Mouse (Mus musculus): ENCODE measurements at regions not wholly inside any gene's neighbourhood (a gene's known extent, or its start where the extent isn't known, plus 50 kb on each side); places are given as distances from the start of the nearest gene placed in this dataset.

- in situ Hi-C loops (cut with MboI, MseI) = no loop called here
Measured at GRCm38 (mm10) chr9:115775112-115775511, 134.1 kb upstream of the Gadl1 start.

- in situ Hi-C loops (cut with MboI, MseI) = no loop called here
Measured at GRCm38 (mm10) chr9:115775858-115776257, 133.4 kb upstream of the Gadl1 start.

GRCm38 (mm10) chr9:115777097-115777864 lies 132.0 kb upstream of the Gadl1 start:
- in situ Hi-C loops (cut with MboI, MseI) = no loop called here

GRCm38 (mm10) chr9:115778862-115779261 lies 130.4 kb upstream of the Gadl1 start:
- in situ Hi-C loops (cut with MboI, MseI) = no loop called here

- in situ Hi-C loops (cut with MboI, MseI) = no loop called here
Measured at GRCm38 (mm10) chr9:115799330-115799729, 109.9 kb upstream of the Gadl1 start.

- in situ Hi-C loops (cut with MboI, MseI) = no loop called here
Measured at GRCm38 (mm10) chr9:115800624-115801023, 108.6 kb upstream of the Gadl1 start.

- in situ Hi-C loops (cut with MboI, MseI) = no loop called here
Measured at GRCm38 (mm10) chr9:115803071-115803470, 106.2 kb upstream of the Gadl1 start.

- in situ Hi-C loops (cut with MboI, MseI) = no loop called here
Measured at GRCm38 (mm10) chr9:115805224-115805623, 104.0 kb upstream of the Gadl1 start.

GRCm38 (mm10) chr9:115806018-115806702 lies 103.1 kb upstream of the Gadl1 start:
- in situ Hi-C loops (cut with MboI, MseI) = no loop called here

GRCm38 (mm10) chr9:115840186-115840585 lies 69.1 kb upstream of the Gadl1 start:
- in situ Hi-C loops (cut with MboI, MseI) = no loop called here

GRCm38 (mm10) chr9:115840791-115841190 lies 68.5 kb upstream of the Gadl1 start:
- in situ Hi-C loops (cut with MboI, MseI) = no loop called here

- in situ Hi-C loops (cut with MboI, MseI) = no loop called here
Measured at GRCm38 (mm10) chr9:115841684-115842083, 67.6 kb upstream of the Gadl1 start.

GRCm38 (mm10) chr9:115844340-115844739 lies 64.9 kb upstream of the Gadl1 start:
- in situ Hi-C loops (cut with MboI, MseI) = no loop called here

GRCm38 (mm10) chr9:115845091-115845490 lies 64.2 kb upstream of the Gadl1 start:
- in situ Hi-C loops (cut with MboI, MseI) = no loop called here

GRCm38 (mm10) chr9:115847289-115848074 lies 61.8 kb upstream of the Gadl1 start:
- in situ Hi-C loops (cut with MboI, MseI) = no loop called here

GRCm38 (mm10) chr9:115853210-115853842 lies 55.9 kb upstream of the Gadl1 start:
- in situ Hi-C loops (cut with MboI, MseI) = loop anchor here (25.0 kb wide), 1 partner anchor 184 kb away; no protein-coding TSS in a partner anchor

- in situ Hi-C loops (cut with MboI, MseI) = loop anchor here (25.0 kb wide), 1 partner anchor 180 kb away; no protein-coding TSS in a partner anchor
Measured at GRCm38 (mm10) chr9:115857301-115857700, 52.0 kb upstream of the Gadl1 start.

- in situ Hi-C loops (cut with MboI, MseI) = loop anchor here (25.0 kb wide), 1 partner anchor 178 kb away; no protein-coding TSS in a partner anchor
Measured at GRCm38 (mm10) chr9:115858848-115859247, 50.4 kb upstream of the Gadl1 start.

Measured in T-helper 1 cell (primary cell).